Mouse (Mus musculus) MEL (cell line): ENCODE data around the gene Mfap3. TPM values are rescaled to one million over a fixed set of nuclear protein-coding genes. Genes with fewer than 3 reads are reported as not detected.

Source experiments
- DNase-seq: peaks from one replicate; pipeline ENCODE4 v3.0.0; 2011; ENCODE audit warnings: low read depth, low spot score
- H3K27ac ChIP-seq: 2 replicates; pipeline ENCODE4 v1.5.1; 2012; ENCODE audit warnings: low read depth, mild to moderate bottlenecking, control low read depth, low read length, moderate library complexity; ENCODE audit not compliant: control insufficient read depth
- H3K27me3 ChIP-seq, 2 experiments: fragments of 150-350 bp in 1 of 2; sonication (generic) in 1 of 2; 2 replicates each; pipeline ENCODE4 v1.6.1; 2012; ENCODE audit warnings: low read length in 2 of 2, mild to moderate bottlenecking in 2 of 2, improper control_type of control experiment in 1 of 2, moderate library complexity in 1 of 2; ENCODE audit not compliant: insufficient read depth in 2 of 2, control insufficient read depth in 1 of 2
- H3K36me3 ChIP-seq, 2 experiments: 2 replicates each; pipeline ENCODE4 v1.6.1; 2012 to 2014; ENCODE audit warnings: low read length in 2 of 2, improper control_type of control experiment in 1 of 2, inconsistent platforms in 1 of 2, mild to moderate bottlenecking in 1 of 2; ENCODE audit not compliant: insufficient read depth in 2 of 2, control insufficient read depth in 1 of 2
- H3K4me1 ChIP-seq, 2 experiments: fragments of 150-350 bp in 1 of 2; sonication (generic) in 1 of 2; 2 replicates each; pipeline ENCODE4 v1.6.1; 2012; ENCODE audit warnings: low read length in 2 of 2, improper control_type of control experiment in 1 of 2, mild to moderate bottlenecking in 1 of 2; ENCODE audit not compliant: insufficient read depth in 2 of 2, control insufficient read depth in 1 of 2
- H3K4me3 ChIP-seq, 2 experiments: fragments of 150-350 bp in 1 of 2; sonication (generic) in 1 of 2; 2 replicates each; pipeline ENCODE4 v1.5.1; 2012; ENCODE audit warnings: low read depth in 2 of 2, low read length in 2 of 2, mild to moderate bottlenecking in 2 of 2, moderate library complexity in 2 of 2, control low read depth in 1 of 2, improper control_type of control experiment in 1 of 2; ENCODE audit not compliant: control insufficient read depth in 1 of 2, insufficient read depth in 1 of 2
- H3K79me2 ChIP-seq: 2 replicates; pipeline ENCODE4 v1.6.1; 2012; ENCODE audit warnings: mild to moderate bottlenecking, low read length, moderate library complexity; ENCODE audit not compliant: control insufficient read depth, poor library complexity, insufficient read depth
- H3K9ac ChIP-seq: 2 replicates; pipeline ENCODE4 v1.6.1; 2012; ENCODE audit warnings: low read depth, mild to moderate bottlenecking, control low read depth, low read length, moderate library complexity; ENCODE audit not compliant: control insufficient read depth, poor library complexity, severe bottlenecking
- H3K9me3 ChIP-seq: fragments of 150-350 bp; sonication (generic); replicated peaks from 2 replicates; pipeline ENCODE4 v1.6.1; 2012; ENCODE audit warnings: mild to moderate bottlenecking, low read length, improper control_type of control experiment, moderate library complexity; ENCODE audit not compliant: insufficient read depth
- CHD1 ChIP-seq: IDR thresholded peaks from 2 replicates; pipeline ENCODE4 v1.6.1; 2012; ENCODE audit warnings: low read depth, mild to moderate bottlenecking, inconsistent platforms, low read length, improper control_type of control experiment
- CTCF ChIP-seq, 3 experiments: IDR thresholded peaks in 2 of 3; conservative IDR thresholded peaks in 1 of 3; 2 replicates each; pipeline ENCODE4 v1.5.1; 2011 to 2012; ENCODE audit warnings: low read length in 3 of 3, low read depth in 2 of 3, mild to moderate bottlenecking in 2 of 3, improper control_type of control experiment in 1 of 3, inconsistent platforms in 1 of 3, mixed read lengths in 1 of 3, moderate library complexity in 1 of 3; ENCODE audit not compliant: control insufficient read depth in 1 of 3, insufficient read depth in 1 of 3, poor library complexity in 1 of 3, severe bottlenecking in 1 of 3
- ELF1 ChIP-seq: IDR thresholded peaks from 2 replicates; pipeline ENCODE4 v1.6.1; 2014; ENCODE audit warnings: low read depth, mild to moderate bottlenecking, inconsistent platforms, low read length, improper control_type of control experiment, moderate library complexity
- GABPA ChIP-seq: IDR thresholded peaks from 2 replicates; pipeline ENCODE4 v1.6.1; 2012; ENCODE audit warnings: low read depth, mild to moderate bottlenecking, inconsistent platforms, low read length, improper control_type of control experiment, moderate library complexity
- MAX ChIP-seq: IDR thresholded peaks from 2 replicates; pipeline ENCODE4 v1.6.1; 2011; ENCODE audit warnings: low read length, improper control_type of control experiment
- MEF2A ChIP-seq: IDR thresholded peaks from 2 replicates; pipeline ENCODE4 v1.6.1; 2014; ENCODE audit warnings: low read depth, mild to moderate bottlenecking, inconsistent platforms, low read length, improper control_type of control experiment; ENCODE audit not compliant: poor library complexity, insufficient replicate concordance, severe bottlenecking; ENCODE audit errors: extremely low read depth
- MYB ChIP-seq: IDR thresholded peaks from 2 replicates; pipeline ENCODE4 v1.6.1; 2011; ENCODE audit warnings: mild to moderate bottlenecking, low read depth, low read length, improper control_type of control experiment
- MYC ChIP-seq: IDR thresholded peaks from 2 replicates; pipeline ENCODE4 v1.6.1; 2011; ENCODE audit warnings: low read depth, mild to moderate bottlenecking, low read length, improper control_type of control experiment, moderate library complexity
- POLR2A ChIP-seq, 2 experiments: IDR thresholded peaks; 2 replicates each; pipeline ENCODE4 v1.6.1; 2011 to 2012; ENCODE audit warnings: low read length in 2 of 2, mild to moderate bottlenecking in 2 of 2, control low read depth in 1 of 2, improper control_type of control experiment in 1 of 2, low read depth in 1 of 2, moderate library complexity in 1 of 2; ENCODE audit not compliant: control insufficient read depth in 1 of 2, insufficient read depth in 1 of 2, poor library complexity in 1 of 2
- RAD21 ChIP-seq: IDR thresholded peaks from 2 replicates; pipeline ENCODE4 v1.6.1; 2011; ENCODE audit warnings: mild to moderate bottlenecking, low read depth, low read length, improper control_type of control experiment
- SMC3 ChIP-seq: IDR thresholded peaks from 2 replicates; pipeline ENCODE4 v1.6.1; 2011; ENCODE audit warnings: low read depth, low read length, improper control_type of control experiment
- TCF12 ChIP-seq: IDR thresholded peaks from 2 replicates; pipeline ENCODE4 v1.6.1; 2014; ENCODE audit warnings: low read depth, mild to moderate bottlenecking, inconsistent platforms, low read length, improper control_type of control experiment, moderate library complexity
- ZC3H11A ChIP-seq: IDR thresholded peaks from 2 replicates; pipeline ENCODE4 v1.6.1; 2012; ENCODE audit warnings: low read depth, mild to moderate bottlenecking, inconsistent platforms, low read length, improper control_type of control experiment
- polyA plus RNA-seq, 2 experiments: library from polyadenylated mRNA; stranded (reverse) in 1 of 2; unstranded in 1 of 2; fragments of >175 nt in 1 of 2; fragments of >200 nt in 1 of 2; gene quantifications; 2 replicates each; pipeline versions ENCODE4 v1.2.1 to v1.2.4; 2012; ENCODE audit warnings: low replicate concordance in 2 of 2, low read depth in 1 of 2; ENCODE audit not compliant: insufficient read length in 2 of 2, insufficient read depth in 1 of 2, missing spikeins in 1 of 2
- total RNA-seq: library from RNA; depleted of rRNA; stranded (reverse); fragments of 300-350 nt; gene quantifications from 2 replicates; pipeline ENCODE4 v1.2.3, GENCODE M21; 2012

Mfap3 gene
- total and polyA plus RNA-seq, 3 experiments: 21.2 to 22.7 TPM; not detected in 1

DNA sequence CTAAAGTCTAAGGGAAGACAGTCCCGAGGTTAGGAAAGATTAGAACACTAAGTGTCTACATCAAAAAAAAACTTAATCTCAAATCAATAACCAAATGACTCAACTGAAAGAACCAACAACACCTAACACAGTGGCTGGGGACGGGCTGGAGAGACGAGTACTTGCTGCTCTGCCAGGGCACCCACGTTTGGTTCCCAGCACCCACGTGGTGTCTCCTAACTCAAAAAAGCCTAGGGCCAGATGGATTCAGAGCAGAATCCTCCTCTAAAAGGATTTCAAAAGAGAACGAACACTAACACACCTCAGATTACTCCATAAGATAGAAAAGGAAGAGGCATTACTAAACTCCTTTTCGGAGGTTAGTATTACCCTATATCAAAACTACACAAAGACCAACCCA, 47.5 kb upstream of the Mfap3 start (continued):
- no peak for TF ChIP-seq MEF2A

DNA sequence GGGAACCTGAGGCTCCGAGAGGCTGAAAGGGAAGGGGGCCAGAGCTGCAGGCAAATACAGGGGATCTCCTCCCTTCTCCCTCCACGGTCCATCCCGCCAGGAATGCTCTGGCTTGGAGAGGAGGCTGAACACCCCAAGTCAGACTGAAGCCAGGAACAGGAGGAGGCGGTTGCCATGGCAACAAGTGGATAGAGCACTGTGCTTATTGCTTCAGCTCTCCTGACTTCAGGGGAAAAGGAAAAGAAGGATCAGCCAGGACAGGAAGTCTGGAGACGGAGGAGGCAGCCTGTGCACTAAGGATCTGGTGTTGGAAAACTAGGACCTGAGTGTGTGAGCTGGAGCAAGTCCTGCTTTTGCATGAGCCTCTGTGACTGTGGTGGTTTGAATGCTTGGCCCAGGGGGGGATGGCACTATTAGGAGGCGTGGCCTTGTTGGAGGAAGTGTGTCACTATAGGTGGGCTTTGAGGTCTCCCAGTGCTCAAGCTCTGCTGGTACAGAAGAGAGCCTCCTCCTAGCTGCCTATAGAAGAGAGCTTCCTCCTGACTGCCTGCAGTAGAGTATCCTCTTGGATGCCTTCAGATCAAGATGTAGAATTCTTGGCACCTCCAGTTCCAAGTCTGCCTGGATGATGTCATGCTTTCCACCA, 44.0 kb upstream of the Mfap3 start:
- H3K27ac ChIP-seq: no peak overlapping the region

DNA sequence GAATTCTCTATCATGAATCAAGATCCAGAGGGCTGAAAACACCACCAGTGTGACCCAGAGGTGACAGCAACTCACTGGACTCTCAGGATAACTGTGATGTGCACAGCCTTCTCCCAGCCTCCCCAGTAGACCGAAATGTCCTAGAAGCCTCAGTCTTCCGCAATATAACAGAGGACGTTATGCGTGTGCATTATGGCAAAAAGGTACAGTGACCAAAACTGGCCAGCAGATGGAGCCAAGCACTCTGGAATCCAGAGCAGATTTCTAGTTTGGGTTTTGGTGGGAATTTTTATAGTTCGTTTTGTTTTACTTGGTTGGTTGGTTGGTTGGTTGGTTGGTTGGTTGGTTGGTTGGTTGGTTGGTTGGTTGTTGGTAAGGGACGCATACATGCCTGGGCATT, 43.3 kb upstream of the Mfap3 start:
- no peaks in the 10 kb centered on the region for H3K9me3 ChIP-seq
- no peaks in the 10 kb centered on the region for H3K36me3 ChIP-seq
- H3K79me2 ChIP-seq: no peaks in the 10 kb centered on the region
- H3K27ac ChIP-seq: no peak overlapping the region
- no peaks in the 10 kb centered on the region for H3K27me3 ChIP-seq
- TF ChIP-seq MEF2A (no peak), GABPA (no peak), ZC3H11A (peak; percentile 68), MYB (no peak), MAX (no peak), RAD21 (peak; percentile 80), CTCF (IDR thresholded peaks at IDR 0.05 in 2 of 3, conservative IDR thresholded peaks at IDR 0.05 in 1 of 3; ENCODE audit: control insufficient read depth in 1 of 3, insufficient read depth in 1 of 3, low read depth in 2 of 3, low read length in 3 of 3, poor library complexity in 1 of 3, severe bottlenecking in 1 of 3) (peak; percentile 68 to 82 (median 82)), SMC3 (peak; percentile 88)
- peak; percentile 68 for DNase-seq
- peaks cover 0 to 2% of the 10 kb centered on the region in 2 experiments; a peak in 1 of 4 replicates for H3K4me1 ChIP-seq
- H3K4me3 ChIP-seq: no peak overlapping the region
- no peak overlapping the region for H3K9ac ChIP-seq

More for the DNA sequence above, 44.0 kb upstream of the Mfap3 start:
- Histone ChIP-seq H3K79me2 (no peaks in the 10 kb centered on the region), H3K36me3 (no peaks in the 10 kb centered on the region), H3K27me3 (no peaks in the 10 kb centered on the region), H3K4me3 (no peak overlapping the region), H3K9ac (no peak overlapping the region), H3K9me3 (no peaks in the 10 kb centered on the region), H3K4me1 (peaks cover 0 to 2% of the 10 kb centered on the region in 2 experiments; a peak in 1 of 4 replicates)
- DNase-seq: no peak
- no peak for TF ChIP-seq ELF1
- TF ChIP-seq TCF12: no peak
- no peak for TF ChIP-seq POLR2A (IDR thresholded peaks at IDR 0.05; ENCODE audit: control insufficient read depth in 1 of 2, insufficient read depth in 1 of 2, low read depth in 1 of 2, low read length in 2 of 2, poor library complexity in 1 of 2)
- no peak for TF ChIP-seq MAX
- no peak for TF ChIP-seq MEF2A
- no peak for TF ChIP-seq CHD1
- TF ChIP-seq ZC3H11A: no peak
- TF ChIP-seq MYC: no peak
- no peak for TF ChIP-seq MYB
